Mouse (Mus musculus) neutrophil, adult 5-6 weeks (primary cell): ENCODE data around the gene Col6a6. TPM values are rescaled to one million over a fixed set of nuclear protein-coding genes. Genes with fewer than 3 reads are reported as not detected.

Experiments
- ATAC-seq: fragments of 151-379, 151-347 bp; 2 replicates; pipeline ENCODE4 v1.8.0; 2017; ENCODE audit warnings: mild to moderate bottlenecking, moderate TSS enrichment; ENCODE audit not compliant: insufficient number of reproducible peaks, poor library complexity, low FRiP score, severe bottlenecking; ENCODE audit errors: extremely low read depth
- total RNA-seq: library from RNA; stranded (forward); fragments of 200-1000 nt; gene quantifications from 2 replicates; pipeline ENCODE4 v1.2.3, GENCODE M21; 2017

Col6a6 gene
- total RNA-seq, 1 experiment from 2014 or later: not detected

GRCm38 (mm10) chr9:105762274-105762673 lies 65.7 kb downstream of the Col6a6 start:
- ATAC-seq: no peak

DNA sequence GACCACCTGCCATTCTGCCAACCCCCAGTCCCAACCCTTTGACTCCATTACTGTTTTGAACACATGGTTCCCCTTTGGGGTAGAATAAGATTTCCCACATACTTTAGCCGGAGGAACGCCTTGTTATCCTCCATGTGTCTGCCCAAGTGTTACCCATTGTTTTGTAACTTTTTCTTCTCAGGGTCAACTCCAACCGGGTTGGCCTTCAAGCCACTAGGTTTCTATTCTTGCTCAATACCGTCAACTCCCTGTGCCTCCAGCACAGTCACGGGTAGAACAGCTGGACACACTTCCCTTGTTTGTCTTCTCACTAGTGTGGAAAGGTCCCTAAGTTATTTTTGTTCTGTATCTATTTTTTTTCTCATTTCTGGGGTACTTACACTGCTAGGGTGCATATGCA lies 69.1 kb downstream of the Col6a6 start:
- ATAC-seq: no peak

DNA sequence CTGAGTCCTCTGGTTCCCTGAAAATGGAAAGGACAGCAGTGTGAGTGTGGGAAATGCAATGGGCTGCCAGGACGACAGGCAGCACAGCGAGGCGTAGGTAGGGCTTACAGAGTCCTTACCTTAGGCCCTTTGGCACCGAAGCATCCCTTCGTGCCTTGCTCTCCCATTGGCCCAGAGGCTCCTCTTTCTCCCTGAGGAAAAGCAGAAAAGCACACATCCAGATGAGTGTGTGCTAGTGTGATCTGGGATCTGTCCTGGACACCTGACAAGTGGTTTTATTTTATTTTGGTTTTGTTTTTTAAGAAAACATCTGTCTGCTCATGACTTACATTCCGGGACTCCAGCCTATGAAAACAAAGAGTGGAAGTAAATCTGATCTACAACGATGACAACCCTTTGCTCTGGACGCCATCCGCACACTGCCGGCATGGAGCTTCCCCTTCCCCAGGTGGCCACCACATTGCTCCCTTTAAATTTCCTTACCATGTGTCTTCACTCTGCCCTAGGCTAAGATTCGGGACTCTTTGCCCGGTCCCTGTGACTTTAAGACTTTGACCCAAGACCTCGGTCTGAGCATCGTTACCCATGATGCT lies 69.7 kb downstream of the Col6a6 start:
- ATAC-seq: no peak

DNA sequence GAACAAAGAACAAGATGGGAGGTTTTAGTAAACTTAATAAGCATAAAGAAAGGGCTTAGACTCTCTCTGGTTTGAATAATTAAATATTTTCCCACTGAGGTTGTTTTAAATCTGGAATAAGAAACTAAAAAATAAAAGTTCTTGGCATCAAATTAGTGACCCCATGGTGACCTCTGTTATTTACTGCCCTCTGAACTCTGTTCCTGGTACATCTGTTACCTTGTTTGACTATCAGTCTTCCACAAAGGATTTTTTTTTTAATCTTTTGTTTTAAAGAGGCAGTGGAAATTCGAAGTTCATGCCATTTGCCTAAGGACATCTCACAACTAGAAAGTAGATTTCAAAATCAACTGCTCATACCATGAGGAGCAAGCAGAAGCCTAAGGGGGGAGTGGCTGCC lies 73.7 kb downstream of the Col6a6 start:
- no peak for ATAC-seq

GRCm38 (mm10) chr9:105745861-105746260 lies 82.1 kb downstream of the Col6a6 start:
- ATAC-seq: no peak

- ATAC-seq: no peak
Measured at GRCm38 (mm10) chr9:105740413-105740812, 87.5 kb downstream of the Col6a6 start.

DNA sequence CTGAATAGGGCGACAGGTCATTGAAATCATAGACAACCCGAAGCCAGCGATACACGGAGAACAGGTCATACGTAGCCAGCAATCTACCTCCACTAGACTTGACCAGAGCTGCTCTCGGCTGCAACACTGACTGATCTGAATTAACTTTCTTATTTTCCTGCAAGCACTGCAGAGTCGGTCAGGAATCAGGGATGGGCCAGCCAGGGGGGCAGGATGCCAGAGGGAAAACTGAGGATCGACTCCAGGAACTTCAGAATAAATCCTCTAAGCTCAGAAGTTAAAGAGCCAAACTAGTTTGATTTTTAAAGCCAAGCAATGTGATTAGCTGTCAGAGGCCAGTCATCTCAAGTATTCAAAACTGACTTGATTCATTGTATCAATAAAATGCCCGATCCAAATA lies 88.5 kb downstream of the Col6a6 start:
- ATAC-seq: no peak

DNA sequence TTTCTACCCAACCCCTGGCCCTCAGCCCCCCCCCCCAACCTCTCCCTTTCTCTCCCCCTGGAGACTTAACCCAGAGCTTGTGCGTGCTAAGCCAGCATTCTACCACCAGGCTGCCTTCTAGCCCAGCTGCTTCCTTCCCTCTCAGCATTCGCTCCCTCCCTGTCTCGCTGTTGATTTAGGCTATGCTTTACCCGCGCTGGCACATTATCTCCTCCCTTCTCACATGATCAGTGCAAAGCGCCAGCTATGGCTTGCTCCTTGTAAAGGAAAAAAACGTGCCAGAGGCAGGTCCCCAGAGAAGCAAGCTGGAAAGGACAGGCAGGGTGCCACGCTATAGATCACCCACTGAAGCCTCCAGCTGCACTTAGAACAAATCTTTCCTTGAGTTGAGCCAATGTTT lies 90.5 kb downstream of the Col6a6 start:
- ATAC-seq: no peak

DNA sequence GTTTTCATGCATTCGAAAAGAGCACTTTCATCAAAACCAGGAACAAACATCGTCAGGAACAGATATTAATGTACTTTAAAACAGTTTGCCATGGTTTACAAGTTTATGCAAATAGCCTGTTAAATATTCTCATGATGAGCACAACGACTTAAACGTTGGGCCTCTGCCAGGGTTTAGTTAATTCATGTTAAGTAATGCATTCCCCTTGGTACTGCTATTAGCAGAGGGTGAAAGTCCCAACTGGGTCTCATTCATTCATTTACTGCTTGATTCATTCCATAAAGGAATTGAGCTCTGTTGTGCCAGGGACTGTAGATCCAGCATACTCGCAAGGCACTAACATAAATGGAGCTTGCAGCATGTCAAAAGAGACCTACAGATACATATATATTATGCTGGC lies 92.8 kb downstream of the Col6a6 start:
- no peak for ATAC-seq

GRCm38 (mm10) chr9:105734651-105735050 lies 93.3 kb downstream of the Col6a6 start:
- ATAC-seq: no peak

DNA sequence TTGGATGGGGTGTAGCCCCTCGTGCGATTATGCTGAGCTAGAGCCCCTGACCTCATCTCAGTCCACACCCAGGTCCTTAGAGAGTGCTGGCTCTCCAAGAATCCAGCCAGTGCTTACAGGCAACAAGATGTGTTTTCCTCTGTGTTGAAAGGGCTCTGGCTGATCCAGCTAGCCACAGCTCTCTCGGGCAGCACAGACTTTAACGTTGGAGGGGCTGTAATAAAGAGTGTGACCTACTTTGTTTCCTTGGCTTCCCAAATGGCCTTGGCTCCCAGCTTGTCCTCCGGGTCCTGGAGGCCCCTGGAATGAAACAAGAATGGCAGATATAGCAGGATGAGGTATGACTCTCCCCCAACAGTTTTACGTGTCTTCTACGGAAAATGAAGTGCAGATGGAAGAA lies 96.0 kb downstream of the Col6a6 start:
- no peak for ATAC-seq

DNA sequence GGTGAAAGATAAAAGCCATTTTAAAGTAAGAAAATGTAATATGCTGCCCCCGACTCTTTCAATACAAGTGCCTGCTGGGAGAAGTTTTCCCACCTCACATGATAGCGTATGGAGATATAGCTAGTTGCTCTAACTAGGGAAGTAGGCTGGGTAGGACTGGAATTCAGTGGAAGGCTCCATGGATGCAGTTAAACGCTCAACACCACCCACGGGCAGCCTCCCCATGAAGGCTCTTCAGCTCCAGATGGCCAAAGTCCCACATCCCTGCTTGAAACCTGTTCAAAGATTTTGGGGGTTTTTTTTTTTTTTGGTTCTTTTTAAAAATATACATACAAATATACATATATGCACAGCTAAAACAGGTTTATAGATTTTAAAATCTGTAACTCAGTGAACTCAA lies 107.5 kb downstream of the Col6a6 start:
- ATAC-seq: no peak

- ATAC-seq: no peak
Measured at GRCm38 (mm10) chr9:105719851-105720395, 108.0 kb downstream of the Col6a6 start.

DNA sequence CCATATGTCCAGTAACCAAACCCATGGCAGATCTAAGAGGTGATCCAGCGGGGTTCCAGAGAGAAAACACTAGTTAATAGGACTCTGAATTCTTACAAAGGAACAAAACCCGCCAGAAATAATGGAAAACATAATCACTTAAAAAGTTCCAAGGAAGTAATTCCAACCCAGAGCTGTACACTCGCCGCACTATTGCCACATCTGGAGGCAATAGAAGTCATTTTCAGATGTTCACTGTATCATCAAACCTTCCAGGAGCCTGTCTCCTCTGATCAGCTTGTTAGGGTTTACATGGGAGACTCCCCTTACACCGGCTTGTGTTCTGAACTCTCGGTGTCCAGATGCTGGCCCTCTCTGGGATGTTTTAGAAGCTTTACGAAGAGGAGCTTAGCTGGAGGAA lies 108.6 kb downstream of the Col6a6 start:
- ATAC-seq: no peak

DNA sequence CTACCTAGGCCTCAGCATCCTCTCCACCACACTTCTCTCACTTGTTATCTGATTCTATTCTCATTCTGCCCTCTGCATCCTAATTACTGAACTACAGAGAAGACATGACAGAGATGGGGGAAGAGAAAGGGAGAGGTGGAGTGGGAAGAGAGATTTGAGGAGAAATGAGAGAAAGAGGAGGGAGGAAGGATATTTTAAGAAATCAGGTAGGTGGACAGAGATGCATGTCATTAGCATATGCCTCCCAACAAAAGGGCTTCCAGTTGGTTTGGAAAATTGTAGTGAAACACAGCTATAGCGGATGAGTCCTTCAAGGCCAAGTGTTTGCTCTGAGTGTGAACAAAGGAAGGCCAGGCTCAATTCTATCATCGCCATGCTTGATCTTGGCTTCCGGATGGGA lies 115.9 kb downstream of the Col6a6 start:
- no peak for ATAC-seq

- no peak for ATAC-seq
Measured at GRCm38 (mm10) chr9:105705011-105705410, 122.9 kb downstream of the Col6a6 start.

- no peak for ATAC-seq
Measured at GRCm38 (mm10) chr9:105704226-105704932, 123.6 kb downstream of the Col6a6 start.

GRCm38 (mm10) chr9:105701966-105702365 lies 126.0 kb downstream of the Col6a6 start:
- ATAC-seq: no peak

GRCm38 (mm10) chr9:105700702-105701101 lies 127.3 kb downstream of the Col6a6 start:
- no peak for ATAC-seq

DNA sequence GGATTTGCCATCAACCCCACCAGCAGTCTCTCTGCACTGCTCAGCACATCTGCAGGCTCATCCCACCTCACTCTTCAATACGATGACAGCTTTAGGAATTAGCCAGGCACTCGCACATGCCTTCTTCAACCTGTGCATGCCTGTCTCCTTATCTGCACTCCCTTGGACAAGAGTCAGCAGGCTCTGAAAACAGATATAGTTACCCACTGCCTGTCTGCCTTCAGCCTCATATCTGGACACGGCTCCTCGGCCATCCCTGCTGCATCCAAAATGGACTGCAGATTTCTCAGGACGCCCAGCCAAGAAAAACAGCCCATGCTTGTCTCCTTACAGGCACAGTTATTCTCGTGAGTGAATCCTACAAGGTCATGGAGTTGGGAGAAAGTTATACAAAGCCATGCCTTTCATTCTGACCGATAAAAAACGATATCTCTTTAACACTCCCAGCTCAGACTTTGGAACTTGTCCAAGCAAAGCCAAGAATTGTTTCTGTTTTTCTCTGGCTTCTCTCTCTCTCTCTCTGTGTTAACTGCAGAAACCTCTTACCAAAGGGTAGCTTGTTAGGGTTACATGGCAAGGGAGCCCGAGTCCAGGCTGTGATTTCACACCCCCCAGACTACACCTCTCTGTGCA lies 130.1 kb downstream of the Col6a6 start:
- no peak for ATAC-seq
